Mouse (Mus musculus) olfactory bulb, adult 2 months (tissue): ENCODE data around the gene Prcd. TPM values are rescaled to one million over a fixed set of nuclear protein-coding genes. Genes with fewer than 3 reads are reported as not detected.

ENCODE experiments used
- H3K27ac ChIP-seq: fragments of 200-500 bp; 2 replicates; pipeline ENCODE4 v1.5.1; 2012; ENCODE audit warnings: low read depth, low read length; ENCODE audit not compliant: insufficient read depth
- H3K4me1 ChIP-seq: fragments of 200-500 bp; 2 replicates; pipeline ENCODE4 v1.6.1; 2012; ENCODE audit warnings: low read length; ENCODE audit not compliant: control insufficient read depth, insufficient read depth
- H3K4me3 ChIP-seq: fragments of 200-500 bp; 2 replicates; pipeline ENCODE4 v1.5.1; 2012; ENCODE audit warnings: mild to moderate bottlenecking, low read depth, low read length, moderate library complexity; ENCODE audit not compliant: insufficient read depth
- CTCF ChIP-seq: fragments of 200-500 bp; IDR thresholded peaks from 2 replicates; pipeline ENCODE4 v1.5.1; 2012; ENCODE audit warnings: low read depth, mild to moderate bottlenecking, low read length, moderate library complexity; ENCODE audit not compliant: insufficient read depth
- POLR2A ChIP-seq: fragments of 200-500 bp; IDR thresholded peaks from 2 replicates; pipeline ENCODE4 v1.6.1; 2012; ENCODE audit warnings: mild to moderate bottlenecking, low read depth, low read length, moderate library complexity; ENCODE audit not compliant: insufficient read depth
- WGBS: fragments of 180-500 bp; shearing (Covaris S2); methylation state at CpG from one replicate; pipeline ENCODE4 v1.1.7; 2018; 5-methylcytosine and 5-hydroxymethylcytosine counted together
- polyA plus RNA-seq: library from polyadenylated mRNA; stranded (reverse); fragments of >200 nt; gene quantifications from 2 replicates; pipeline ENCODE4 v1.2.4, GENCODE M21; 2012; ENCODE audit warnings: low replicate concordance; ENCODE audit not compliant: missing spikeins, insufficient read depth, insufficient read length

Gene Prcd
- polyA plus RNA-seq, 1 experiment: not detected

DNA sequence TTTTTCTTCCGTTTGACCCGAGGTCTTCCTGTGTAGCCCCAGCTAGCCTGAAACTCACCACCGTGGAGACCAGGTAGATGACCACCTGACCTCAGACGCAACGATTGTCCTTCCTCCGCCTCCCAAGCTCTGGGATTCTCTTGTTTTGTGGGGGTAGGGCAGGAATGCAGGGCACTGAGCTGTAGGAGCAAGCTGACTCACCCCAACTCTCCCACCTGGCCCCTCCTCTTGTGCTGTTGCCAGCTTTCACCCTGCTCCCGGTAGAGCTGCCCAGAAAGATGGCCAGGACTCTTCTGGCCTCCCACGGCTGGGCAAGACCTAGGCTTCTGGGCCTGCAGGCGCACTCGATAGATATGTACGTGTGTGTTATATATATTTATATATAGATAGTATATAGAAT, 7.2 kb upstream of the Prcd start:
- Histone ChIP-seq H3K27ac (no peak overlapping the region), H3K4me3 (no peak overlapping the region), H3K4me1 (peaks cover 66% of the 10 kb centered on the region)
- 66% methylated on average over 11 of the region's 11 CpGs for WGBS
- TF ChIP-seq POLR2A (no peak), CTCF (no peak)

GRCm38 (mm10) chr11:116646771-116647170, 6.6 kb upstream of the Prcd start:
- WGBS: 92% methylated on average over 7 of the region's 7 CpGs
- H3K27ac ChIP-seq: no peak overlapping the region
- H3K4me1 ChIP-seq: peaks cover 73% of the 10 kb centered on the region
- H3K4me3 ChIP-seq: no peak overlapping the region
- TF ChIP-seq CTCF: no peak
- TF ChIP-seq POLR2A: no peak

DNA sequence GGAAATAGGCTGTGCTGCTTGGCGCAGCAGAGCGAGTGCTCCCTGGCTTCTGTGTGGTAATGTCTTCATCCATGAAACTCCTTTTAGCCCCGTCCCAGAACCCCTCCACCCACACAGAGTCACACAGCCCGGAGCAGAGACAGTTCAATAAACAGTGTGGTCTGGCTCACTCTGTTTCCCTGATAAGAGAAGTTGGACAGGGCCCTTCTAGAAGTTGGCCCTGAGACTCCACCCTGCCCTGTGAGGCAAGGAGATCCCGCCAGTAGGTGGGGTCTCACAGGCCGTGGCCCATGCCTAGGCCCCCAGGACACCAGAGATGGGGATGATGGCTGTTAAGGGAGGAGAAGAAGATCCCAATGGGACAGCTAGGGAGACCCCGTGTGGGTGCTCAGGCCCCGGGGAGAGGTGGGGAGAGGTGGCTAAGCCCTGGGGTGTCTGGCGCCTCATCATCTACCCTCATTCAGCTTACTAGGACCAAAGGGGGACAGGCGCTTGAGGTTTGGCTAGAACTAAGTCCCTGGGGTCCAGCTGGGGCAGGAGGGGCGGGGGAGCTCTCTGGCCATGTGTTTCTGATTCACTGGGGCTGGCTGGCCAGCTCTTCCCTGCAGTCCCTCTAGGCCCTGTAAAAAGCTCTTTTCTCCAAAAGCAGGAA, 5.9 kb upstream of the Prcd start:
- Histone ChIP-seq H3K4me3 (no peak overlapping the region), H3K4me1 (peaks cover 80% of the 10 kb centered on the region), H3K27ac (no peak overlapping the region)
- TF ChIP-seq CTCF: no peak
- TF ChIP-seq POLR2A: no peak
- WGBS: 67% methylated on average over 11 of the region's 11 CpGs

DNA sequence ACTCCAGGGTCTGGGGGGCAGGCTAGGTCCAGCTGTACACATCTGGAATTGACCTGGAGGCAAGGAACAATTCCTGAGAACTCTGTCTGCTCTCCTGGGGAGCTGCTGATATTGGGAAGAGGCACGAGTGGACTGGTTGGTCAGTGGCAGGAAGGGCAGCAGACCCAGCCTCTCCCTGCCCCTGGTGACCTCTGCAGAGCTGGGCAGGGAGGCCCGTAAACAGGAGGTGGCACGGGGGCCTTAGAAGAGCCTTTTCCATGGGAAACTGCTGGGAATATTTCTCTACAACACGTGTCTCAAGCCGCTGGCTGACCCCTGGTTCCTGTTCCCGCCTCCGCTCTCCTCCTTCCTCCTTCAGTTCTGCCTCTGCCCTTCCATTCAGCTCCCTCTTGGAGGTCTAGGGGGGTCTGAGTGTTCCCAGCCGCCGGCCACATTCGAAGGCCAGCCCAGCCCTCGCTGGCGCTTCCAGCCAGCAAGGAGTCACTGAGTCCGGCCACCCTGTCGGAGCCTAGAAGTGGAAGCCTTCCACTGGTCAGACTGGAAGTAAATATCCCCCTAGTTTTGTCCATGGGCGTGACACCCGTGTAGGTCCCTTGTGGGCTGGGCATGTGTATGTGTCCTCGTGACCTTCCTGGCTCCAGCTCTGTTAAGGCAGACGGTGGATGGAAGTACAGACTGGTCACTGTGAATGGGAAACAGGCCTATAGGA, 5.0 kb upstream of the Prcd start:
- Histone ChIP-seq H3K4me3 (no peak overlapping the region), H3K4me1 (peaks cover 82% of the 10 kb centered on the region), H3K27ac (no peak overlapping the region)
- WGBS: 68% methylated on average over 18 of the region's 18 CpGs
- TF ChIP-seq POLR2A (no peak), CTCF (no peak)

DNA sequence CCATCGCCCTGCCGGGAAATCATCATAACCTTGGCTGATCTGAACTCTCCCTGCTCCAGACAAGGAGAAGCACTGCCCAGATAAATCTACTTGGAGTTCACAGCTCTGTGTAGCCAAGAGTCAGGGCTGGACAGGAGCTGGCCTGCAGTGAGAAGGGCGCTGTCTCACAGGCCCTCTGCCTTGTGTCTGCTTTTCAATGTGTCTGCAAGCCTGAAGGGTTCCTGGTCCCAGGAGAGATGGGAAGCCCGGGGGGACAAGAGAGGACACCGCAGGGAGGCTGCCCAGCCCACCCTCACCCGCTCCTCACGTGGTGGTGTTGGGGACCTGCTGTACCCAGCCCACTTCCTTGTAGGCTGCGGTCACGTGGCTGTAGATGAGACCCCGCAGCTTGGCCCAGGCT, 4.4 kb upstream of the Prcd start:
- no peak overlapping the region for H3K27ac ChIP-seq
- peaks cover 76% of the 10 kb centered on the region for H3K4me1 ChIP-seq
- no peak for TF ChIP-seq POLR2A
- no peak for TF ChIP-seq CTCF
- WGBS: 74% methylated on average over 10 of the region's 10 CpGs
- no peak overlapping the region for H3K4me3 ChIP-seq

- Histone ChIP-seq H3K4me1 (peaks cover 76% of the 10 kb centered on the region), H3K27ac (no peak overlapping the region), H3K4me3 (no peak overlapping the region)
- no peak for TF ChIP-seq POLR2A
- TF ChIP-seq CTCF: no peak
- WGBS: 89% methylated on average over 13 of the region's 13 CpGs
These were observed 3.5 kb upstream of the Prcd start for GRCm38 (mm10) chr11:116649711-116650337.

GRCm38 (mm10) chr11:116650811-116651210, 2.5 kb upstream of the Prcd start:
- Histone ChIP-seq H3K27ac (0 out of 2 replicates have a peak overlapping the region, but pooled peaks have one; percentile 25), H3K4me3 (peak overlapping the region; percentile 68; the same call in 1 of the 2 replicates), H3K4me1 (peaks cover 74% of the 10 kb centered on the region)
- TF ChIP-seq CTCF: no peak
- WGBS: 71% methylated on average over 8 of the region's 8 CpGs

GRCm38 (mm10) chr11:116651339-116651738, 2.0 kb upstream of the Prcd start:
- Histone ChIP-seq H3K27ac (peak overlapping the region; percentile 31; the same call in 1 of the 2 replicates), H3K4me1 (peaks cover 73% of the 10 kb centered on the region), H3K4me3 (peak overlapping the region; percentile 68)
- WGBS: 44% methylated on average over 8 of the region's 8 CpGs
- TF ChIP-seq CTCF: no peak
- TF ChIP-seq POLR2A: no peak
